Mouse (Mus musculus): ENCODE measurements around the gene Tbc1d9.

Tbc1d9 gene

GRCm38 (mm10) chr8:83178228-83178742 lies 13.1 kb downstream of the Tbc1d9 start:
- WGBS = 45% methylated on average over 9 of the region's 9 CpGs

GRCm38 (mm10) chr8:83181851-83182482 lies 16.8 kb downstream of the Tbc1d9 start:
- WGBS = 74% methylated on average over 6 of the region's 6 CpGs

- WGBS = 86% methylated on average over 5 of the region's 5 CpGs
Measured at GRCm38 (mm10) chr8:83182784-83183183, 17.6 kb downstream of the Tbc1d9 start.

DNA sequence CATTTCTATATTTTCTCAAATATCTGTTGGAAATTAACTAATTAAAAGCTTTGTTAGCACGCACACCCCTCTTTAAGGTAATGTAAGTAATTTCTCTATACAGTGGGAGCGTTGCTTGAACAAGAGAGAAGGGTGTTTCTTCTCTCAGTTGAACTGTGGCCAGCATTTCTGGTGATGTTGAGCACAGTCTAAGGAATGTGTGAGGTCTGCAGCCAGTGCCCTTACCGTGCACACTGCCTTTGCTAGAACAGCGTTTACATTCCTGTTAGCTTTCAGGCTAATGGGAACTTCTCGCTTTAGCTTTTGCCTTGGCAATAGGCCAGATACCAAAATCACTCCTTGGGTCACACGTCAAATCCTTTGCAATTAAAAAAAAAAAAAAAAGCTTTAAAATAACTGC lies 21.2 kb downstream of the Tbc1d9 start:
- 63% methylated on average over 6 of the region's 6 CpGs for WGBS

GRCm38 (mm10) chr8:83187363-83187962 lies 22.3 kb downstream of the Tbc1d9 start:
- 81% methylated on average over 10 of the region's 10 CpGs for WGBS

DNA sequence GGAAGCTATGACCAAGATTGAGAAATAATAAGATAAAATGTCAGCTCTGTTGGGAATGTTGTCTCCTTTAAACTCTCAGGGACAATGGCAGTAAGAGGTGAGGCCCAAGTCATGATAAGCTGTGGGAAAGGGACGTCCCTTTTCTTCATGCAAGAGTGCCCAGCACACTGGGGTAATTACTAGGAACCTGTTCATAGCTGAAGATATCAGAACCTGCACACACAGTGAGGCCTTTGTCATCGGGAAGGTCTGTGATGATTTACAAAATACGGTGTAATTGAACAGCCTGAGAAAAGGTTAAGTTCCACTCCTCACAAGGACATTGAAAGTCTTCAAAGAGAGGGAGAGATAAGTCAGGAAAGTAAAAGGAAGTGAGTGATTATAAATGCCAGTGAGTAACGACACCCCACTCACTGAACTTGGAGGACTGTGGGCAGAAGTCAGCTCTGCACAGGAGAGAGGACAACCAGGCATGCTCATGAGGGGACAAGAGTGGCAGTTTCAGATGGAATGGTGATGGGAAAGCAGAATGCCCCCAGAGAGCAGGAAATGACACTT lies 24.5 kb downstream of the Tbc1d9 start:
- WGBS = 84% methylated on average over 4 of the region's 4 CpGs

DNA sequence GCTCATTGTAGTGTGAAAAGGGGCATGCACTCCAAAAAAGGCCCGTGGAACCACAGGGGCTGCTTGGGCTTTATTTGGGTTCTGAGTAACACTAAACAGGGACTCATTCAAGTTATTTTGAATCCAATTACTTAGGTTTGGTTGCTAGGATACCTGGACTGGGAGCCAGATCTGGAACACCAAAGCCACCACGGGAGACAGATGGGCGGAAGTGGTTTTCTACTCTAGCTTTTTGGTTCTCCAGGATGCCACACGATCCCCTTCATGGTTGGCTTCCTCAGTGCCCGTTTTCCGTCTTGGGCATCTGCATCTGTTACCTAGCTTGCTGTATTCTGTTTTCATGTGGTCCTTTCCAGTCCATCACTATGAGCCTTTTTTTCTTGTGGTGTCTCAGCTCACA lies 30.9 kb downstream of the Tbc1d9 start:
- WGBS = 25% methylated on average over 6 of the region's 6 CpGs

- WGBS = 60% methylated on average over 8 of the region's 8 CpGs
Measured at GRCm38 (mm10) chr8:83199715-83200114, 34.6 kb downstream of the Tbc1d9 start.

GRCm38 (mm10) chr8:83200191-83201177 lies 35.3 kb downstream of the Tbc1d9 start:
- WGBS = 37% methylated on average over 16 of the region's 16 CpGs

- 80% methylated on average over 11 of the region's 11 CpGs for WGBS
Measured at GRCm38 (mm10) chr8:83202946-83203345, 37.8 kb downstream of the Tbc1d9 start.

DNA sequence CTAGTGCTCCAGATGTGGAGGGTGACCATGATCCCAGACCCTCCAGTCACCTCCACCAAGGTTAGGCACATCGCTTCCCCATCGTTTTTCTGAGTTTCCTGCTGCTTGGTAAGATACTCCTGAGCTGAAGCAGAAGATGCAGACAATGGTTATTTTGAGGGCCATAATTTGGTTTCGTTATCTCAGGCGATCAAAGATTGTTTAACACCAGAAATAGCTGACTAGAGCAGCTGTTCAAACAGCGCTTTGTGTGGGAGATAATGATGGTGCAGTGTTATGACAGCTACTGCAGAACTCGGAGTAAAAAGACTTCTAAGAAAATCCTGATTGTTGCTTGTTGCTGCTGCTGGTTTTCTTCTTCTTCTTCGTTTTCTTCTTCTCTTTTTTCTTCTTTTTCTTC lies 40.8 kb downstream of the Tbc1d9 start:
- 33% methylated on average over 7 of the region's 7 CpGs for WGBS

DNA sequence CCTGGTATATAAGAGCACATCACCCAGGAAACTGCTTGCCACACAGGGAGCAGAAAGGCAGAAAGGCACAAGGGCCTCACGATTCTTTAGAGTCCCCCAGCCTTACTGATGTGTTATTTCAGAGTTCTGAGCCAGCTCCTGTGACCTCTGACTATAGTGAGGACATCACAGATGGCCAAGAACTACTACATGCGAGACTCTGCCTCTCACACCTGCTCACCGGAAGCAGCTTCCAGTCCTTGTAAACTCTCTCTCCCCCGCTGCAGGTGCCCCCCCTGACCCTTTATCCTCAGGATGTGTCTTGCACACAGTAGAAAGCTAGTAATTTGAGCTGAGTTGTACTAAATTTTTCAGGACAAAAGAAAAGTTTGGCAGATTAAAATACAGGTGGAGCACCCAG lies 44.4 kb downstream of the Tbc1d9 start:
- 73% methylated on average over 4 of the region's 4 CpGs for WGBS

- 90% methylated on average over 7 of the region's 7 CpGs for WGBS
Measured at GRCm38 (mm10) chr8:83210676-83211075, 45.5 kb downstream of the Tbc1d9 start.

DNA sequence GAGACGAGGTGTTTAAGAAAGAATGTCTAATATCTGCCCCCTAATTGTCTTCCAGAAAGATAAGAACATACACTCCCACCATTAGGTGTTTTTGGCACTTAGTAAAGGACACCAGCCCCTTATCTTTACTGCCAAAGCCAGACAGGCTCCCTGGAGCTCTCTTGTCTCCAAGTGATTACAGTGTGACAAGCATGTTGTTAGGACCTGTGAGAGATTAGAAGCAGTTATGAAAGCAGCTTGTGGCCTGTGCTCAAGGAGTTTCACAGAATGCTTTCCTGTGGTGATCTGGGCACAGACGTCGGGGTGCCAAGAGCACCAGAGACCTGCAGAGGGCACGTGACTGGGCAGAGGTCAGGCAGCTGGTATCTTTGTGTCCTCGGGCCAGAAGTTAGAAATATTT lies 49.9 kb downstream of the Tbc1d9 start:
- WGBS = 76% methylated on average over 5 of the region's 5 CpGs

- WGBS = 69% methylated on average over 6 of the region's 6 CpGs
Measured at GRCm38 (mm10) chr8:83216520-83216919, 51.4 kb downstream of the Tbc1d9 start.

DNA sequence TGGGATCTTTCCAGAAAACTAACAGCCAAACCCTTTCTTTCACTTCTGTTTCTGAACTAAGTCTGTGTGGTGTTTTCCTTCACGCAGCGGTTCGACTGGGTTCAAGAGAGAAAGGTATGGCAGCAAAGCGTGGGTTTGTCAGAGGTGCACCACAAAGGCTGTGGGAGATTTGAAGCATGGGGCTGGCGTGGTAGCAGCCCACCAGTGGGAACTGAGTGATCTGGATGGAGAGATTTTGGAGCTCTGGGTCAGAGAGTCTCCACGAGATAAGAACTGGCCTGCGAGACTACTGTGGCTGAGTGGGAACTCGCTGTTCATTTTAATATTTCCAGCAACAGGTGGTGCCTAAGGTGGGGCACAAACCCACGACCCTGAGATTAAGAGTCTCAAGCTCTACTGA lies 52.0 kb downstream of the Tbc1d9 start:
- 87% methylated on average over 9 of the region's 9 CpGs for WGBS

GRCm38 (mm10) chr8:83217891-83218290 lies 52.7 kb downstream of the Tbc1d9 start:
- WGBS = 90% methylated on average over 2 of the region's 2 CpGs

DNA sequence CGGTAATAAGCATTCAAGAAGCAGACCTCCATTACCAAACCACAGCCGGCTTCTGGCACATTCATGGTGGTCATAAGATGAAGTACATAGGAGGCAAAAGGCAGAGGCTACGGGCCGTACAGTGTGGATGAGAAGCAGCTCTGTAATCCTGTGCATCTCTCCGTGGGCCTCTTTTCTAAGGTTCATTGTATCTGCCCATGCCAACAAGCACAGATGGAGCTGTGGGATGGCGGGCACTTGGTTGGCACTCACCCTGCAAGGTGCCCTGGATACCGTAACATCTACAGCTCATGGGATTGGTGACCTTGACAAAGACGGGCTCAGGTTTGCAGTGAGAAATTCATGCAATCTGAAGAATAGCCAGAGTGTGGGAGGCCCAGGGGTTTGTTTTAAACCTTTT lies 54.2 kb downstream of the Tbc1d9 start:
- 66% methylated on average over 8 of the region's 8 CpGs for WGBS

DNA sequence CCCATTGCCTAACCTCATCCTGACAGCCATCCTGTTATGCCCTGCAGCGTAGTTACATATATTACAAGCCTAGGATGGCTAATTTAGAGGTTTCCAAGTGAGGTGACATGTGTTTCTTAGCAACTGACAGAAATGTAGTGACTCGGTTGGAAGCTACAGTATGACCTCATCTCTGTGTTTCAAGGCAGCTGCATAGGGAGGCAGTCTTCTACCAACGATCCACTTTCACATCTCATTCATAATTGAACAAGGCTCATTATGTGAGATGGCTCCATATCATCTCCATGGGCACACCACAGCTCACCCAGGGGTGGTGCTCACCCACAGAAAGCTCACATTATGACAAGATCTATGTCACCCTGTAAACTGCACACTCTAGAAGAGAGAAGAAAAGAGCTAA lies 55.6 kb downstream of the Tbc1d9 start:
- WGBS = 24% methylated on average over 3 of the region's 3 CpGs

DNA sequence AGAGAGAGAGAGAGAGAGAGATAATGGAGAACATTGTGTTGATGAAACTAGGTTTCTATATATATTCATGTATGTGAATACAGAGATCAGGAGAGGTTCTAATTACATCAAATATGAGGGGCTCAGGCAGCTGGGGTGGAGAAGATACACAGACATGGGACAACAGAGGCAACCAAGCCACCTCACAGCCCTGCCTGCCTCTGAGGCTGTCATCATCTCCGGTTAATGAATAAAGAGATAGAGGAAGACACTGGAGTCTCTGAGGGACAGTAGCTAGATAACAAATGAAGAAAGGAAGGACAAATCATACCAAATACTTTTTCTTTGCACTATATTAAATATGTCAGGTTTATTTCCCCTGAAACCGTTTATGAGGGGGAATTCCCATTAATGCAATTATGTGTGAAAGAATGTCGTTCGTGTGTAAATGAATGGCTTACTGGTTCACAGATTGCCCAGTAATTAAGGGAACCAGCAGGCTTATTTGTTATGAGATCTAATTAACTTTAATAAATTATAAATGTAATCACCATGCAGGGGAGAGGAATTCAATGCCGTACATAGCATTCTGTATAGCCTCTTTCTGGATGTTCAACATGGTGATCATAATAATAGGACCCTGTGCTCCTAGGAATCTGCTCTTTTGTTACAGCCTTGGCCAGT lies 59.7 kb downstream of the Tbc1d9 start:
- WGBS = 72% methylated on average over 5 of the region's 5 CpGs

DNA sequence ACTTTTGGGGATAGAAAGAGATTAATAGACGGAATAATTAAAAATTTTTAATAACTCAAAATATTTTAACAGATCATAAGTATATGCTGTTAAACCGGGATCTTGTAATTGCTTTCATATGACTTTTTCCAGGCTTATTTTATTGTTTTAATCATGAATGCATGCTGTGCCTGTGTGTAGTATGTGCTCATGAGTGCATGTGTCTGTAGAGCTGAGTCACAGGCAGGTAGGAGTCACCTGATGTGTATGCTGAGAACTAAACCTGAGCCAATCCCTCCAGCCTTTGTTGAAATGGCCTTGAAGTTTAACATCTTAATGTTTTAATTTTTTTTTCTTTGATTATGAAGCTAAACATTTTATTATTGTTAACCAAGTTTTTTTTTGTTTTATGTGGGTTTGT lies 60.4 kb downstream of the Tbc1d9 start:
- 92% methylated on average over 2 of the region's 2 CpGs for WGBS

DNA sequence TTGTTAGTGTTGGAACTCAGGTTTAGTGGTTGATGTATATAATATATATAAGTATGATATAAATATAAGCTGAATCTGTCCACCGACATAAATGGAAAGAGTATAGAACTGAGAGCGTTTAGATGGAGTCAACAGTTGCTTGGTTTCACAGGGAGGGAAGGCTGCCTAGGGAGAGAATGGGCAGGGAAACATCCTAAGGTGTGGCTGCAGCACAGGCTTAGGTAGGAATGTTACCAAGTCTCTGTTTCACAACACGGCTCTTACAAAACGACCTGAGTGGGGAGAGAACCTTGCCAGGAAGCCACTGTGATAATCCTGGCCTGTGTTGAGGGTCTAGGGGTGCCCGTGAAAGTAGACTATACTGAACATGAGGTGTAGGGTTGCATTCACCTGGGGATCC lies 62.2 kb downstream of the Tbc1d9 start:
- 74% methylated on average over 5 of the region's 5 CpGs for whole genome bisulfite sequencing
